Mouse (Mus musculus) liver, embryonic 14.5 days (tissue): ENCODE measurements around the gene Ahr. TPM values are rescaled to one million over a fixed set of nuclear protein-coding genes. Genes with fewer than 3 reads are reported as not detected.

Experiments used
- ATAC-seq: fragments of 200-750 bp; cut with Nextera tagmentation; 2 replicates; pipeline ENCODE4 v1.8.0; 2017; ENCODE audit warnings: moderate number of reproducible peaks, mild to moderate bottlenecking, moderate library complexity; ENCODE audit not compliant: insufficient read depth
- DNase-seq, 3 experiments: peaks; one replicate each; pipeline ENCODE4 v3.0.0-alpha.2; 2012 to 2013; ENCODE audit warnings: low read depth in 3 of 3, low spot score in 3 of 3
- H3K27ac ChIP-seq: fragments of 300-500 bp; sonication (generic); 2 replicates; pipeline ENCODE4 v1.5.1; 2014; ENCODE audit warnings: moderate library complexity, mild to moderate bottlenecking, control low read depth, inconsistent platforms
- H3K27me3 ChIP-seq: fragments of 300-500 bp; sonication (generic); 2 replicates; pipeline ENCODE4 v1.6.1; 2014; ENCODE audit warnings: mild to moderate bottlenecking, low read length, moderate library complexity; ENCODE audit not compliant: control insufficient read depth, insufficient read depth
- H3K36me3 ChIP-seq: fragments of 300-500 bp; sonication (generic); replicated peaks from 2 replicates; pipeline ENCODE4 v1.6.1; 2014; ENCODE audit warnings: low read depth; ENCODE audit not compliant: control insufficient read depth, insufficient read depth
- H3K4me1 ChIP-seq, 2 experiments: fragments of 200-500 bp in 1 of 2; fragments of 300-500 bp in 1 of 2; sonication (generic) in 1 of 2; replicated peaks; 2 replicates each; pipeline ENCODE4 v1.6.1; 2012 to 2014; ENCODE audit warnings: antibody characterized with exemption in 1 of 2, inconsistent platforms in 1 of 2, low read length in 1 of 2; ENCODE audit not compliant: control insufficient read depth in 2 of 2, insufficient read depth in 2 of 2
- H3K4me2 ChIP-seq: fragments of 300-500 bp; sonication (generic); 2 replicates; pipeline ENCODE4 v1.6.1; 2014; ENCODE audit warnings: low read depth, mild to moderate bottlenecking, control low read depth, moderate library complexity
- H3K4me3 ChIP-seq, 2 experiments: fragments of 200-500 bp in 1 of 2; fragments of 300-500 bp in 1 of 2; sonication (generic) in 1 of 2; 2 replicates each; pipeline ENCODE4 v1.5.1; 2012 to 2014; ENCODE audit warnings: low read depth in 2 of 2, low read length in 2 of 2, mild to moderate bottlenecking in 2 of 2, control low read depth in 1 of 2, inconsistent platforms in 1 of 2, moderate library complexity in 1 of 2; ENCODE audit not compliant: insufficient read depth in 1 of 2
- H3K9ac ChIP-seq: fragments of 300-500 bp; sonication (generic); replicated peaks from 2 replicates; pipeline ENCODE4 v1.6.1; 2014; ENCODE audit warnings: mild to moderate bottlenecking, control low read depth, moderate library complexity
- H3K9me3 ChIP-seq: fragments of 300-500 bp; sonication (generic); 2 replicates; pipeline ENCODE4 v1.6.1; 2016; ENCODE audit warnings: low read length, mixed read lengths; ENCODE audit not compliant: control insufficient read depth
- CTCF ChIP-seq: IDR thresholded peaks from 2 replicates; pipeline ENCODE4 v1.5.1; 2016; ENCODE audit warnings: antibody characterized with exemption, low read depth, control low read depth
- EP300 ChIP-seq: IDR thresholded peaks from 2 replicates; pipeline ENCODE4 v1.6.1; 2016; ENCODE audit warnings: antibody characterized with exemption, low read depth
- WGBS: fragments of 180-500 bp; shearing (Covaris S2); extraction: QIAGEN DNeasy Blood & Tissue Kit; methylation state at CpG from one replicate; pipeline ENCODE4 v1.1.7; 2014; ENCODE audit not compliant: insufficient replicate concordance; 5-methylcytosine and 5-hydroxymethylcytosine counted together
- polyA plus RNA-seq, 2 experiments: library from polyadenylated mRNA; depleted of rRNA in 1 of 2; stranded (reverse) in 1 of 2; unstranded in 1 of 2; fragments of >200 nt; fragmentation: Nextera tagmentation in 1 of 2; extraction: Ambion mirVana in 1 of 2; gene quantifications; 2 replicates each; pipeline versions ENCODE4 v1.2.1 to v1.2.3; 2012 to 2014

Gene Ahr
- polyA plus RNA-seq, 2 experiments = 1.5 to 2.4 TPM

DNA sequence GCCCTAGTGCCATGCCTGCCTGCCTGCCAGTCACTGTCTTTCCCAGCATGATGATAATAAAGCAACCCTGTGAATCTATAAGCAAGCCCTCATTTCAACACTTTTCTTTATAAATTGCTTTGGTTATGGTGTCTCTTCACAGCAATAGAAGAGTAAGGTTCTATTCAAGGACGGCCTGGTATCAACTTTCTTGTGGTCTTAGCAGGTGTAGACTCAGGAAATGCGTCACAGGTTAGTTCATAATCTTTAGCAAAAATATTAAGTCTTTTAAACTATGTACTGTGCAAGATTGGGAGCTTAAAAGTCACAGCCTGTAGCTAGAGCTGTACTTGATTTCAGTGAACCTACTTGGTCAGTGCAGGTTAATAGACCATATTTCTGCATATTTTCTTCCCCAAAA, 24.0 kb upstream of the Ahr start:
- Histone ChIP-seq H3K4me3 (no peak overlapping the region), H3K4me1 (no peaks in the 10 kb centered on the region), H3K9me3 (no peaks in the 10 kb centered on the region), H3K27me3 (no peaks in the 10 kb centered on the region), H3K9ac (no peak overlapping the region), H3K4me2 (no peak overlapping the region), H3K27ac (no peak overlapping the region), H3K36me3 (no peaks in the 10 kb centered on the region)
- 51% methylated on average over 2 of the region's 2 CpGs for WGBS
- no peak for ATAC-seq
- no peak for DNase-seq
- TF ChIP-seq CTCF (no peak), EP300 (no peak)

DNA sequence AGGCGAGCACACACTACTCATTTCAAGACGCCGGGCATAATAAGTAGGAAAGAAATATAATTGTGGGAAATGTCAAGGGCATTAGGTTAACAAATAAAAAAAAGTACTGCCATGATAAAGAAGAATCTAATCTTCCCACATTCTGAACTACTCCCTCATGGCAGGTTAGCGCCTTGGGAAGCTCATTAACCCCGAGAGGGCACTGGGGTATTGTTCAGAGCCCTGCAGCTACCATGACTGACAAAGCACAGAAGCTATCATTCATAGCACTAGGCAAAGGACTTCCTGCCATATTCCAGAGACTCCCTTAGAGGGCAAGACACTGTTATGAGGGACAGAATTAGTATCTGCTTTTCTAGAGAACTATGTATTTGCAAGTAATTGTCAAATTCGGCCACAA, 21.1 kb upstream of the Ahr start:
- ATAC-seq (no peak), DNase-seq (no peak)
- Histone ChIP-seq H3K4me1 (no peaks in the 10 kb centered on the region), H3K27ac (no peak overlapping the region), H3K9ac (no peak overlapping the region), H3K4me3 (no peak overlapping the region), H3K27me3 (no peaks in the 10 kb centered on the region), H3K9me3 (no peaks in the 10 kb centered on the region), H3K4me2 (no peak overlapping the region), H3K36me3 (no peaks in the 10 kb centered on the region)
- WGBS = 67% methylated on average over 6 of the region's 6 CpGs
- TF ChIP-seq EP300 = no peak
- TF ChIP-seq CTCF = no peak

DNA sequence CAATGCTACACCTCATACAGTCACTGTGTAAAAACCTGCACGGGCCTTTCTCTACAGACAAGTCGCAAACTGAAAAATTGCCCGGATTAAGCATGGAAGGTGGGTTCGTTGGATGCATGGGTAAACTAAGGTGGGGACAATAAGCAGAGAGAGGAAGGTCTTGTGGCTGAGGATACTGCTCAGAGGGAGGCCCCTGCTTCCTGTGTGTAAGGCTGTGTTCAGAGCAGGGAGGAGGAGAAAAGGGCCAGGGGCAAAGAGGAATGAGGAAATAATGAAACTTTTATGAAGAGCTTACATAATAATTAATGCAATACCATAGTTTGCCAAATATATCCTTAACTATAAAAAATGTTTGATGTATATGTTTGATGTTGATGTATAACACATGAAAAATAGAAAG, 19.5 kb upstream of the Ahr start:
- no peaks in the 10 kb centered on the region for H3K9me3 ChIP-seq
- no peaks in the 10 kb centered on the region for H3K36me3 ChIP-seq
- no peaks in the 10 kb centered on the region for H3K4me1 ChIP-seq
- TF ChIP-seq EP300 (no peak), CTCF (no peak)
- WGBS = 35% methylated on average over 4 of the region's 4 CpGs
- no peak overlapping the region for H3K4me2 ChIP-seq
- ATAC-seq = no peak
- H3K9ac ChIP-seq = no peak overlapping the region
- H3K4me3 ChIP-seq = no peak overlapping the region
- H3K27me3 ChIP-seq = no peaks in the 10 kb centered on the region
- no peak overlapping the region for H3K27ac ChIP-seq
- no peak for DNase-seq

DNA sequence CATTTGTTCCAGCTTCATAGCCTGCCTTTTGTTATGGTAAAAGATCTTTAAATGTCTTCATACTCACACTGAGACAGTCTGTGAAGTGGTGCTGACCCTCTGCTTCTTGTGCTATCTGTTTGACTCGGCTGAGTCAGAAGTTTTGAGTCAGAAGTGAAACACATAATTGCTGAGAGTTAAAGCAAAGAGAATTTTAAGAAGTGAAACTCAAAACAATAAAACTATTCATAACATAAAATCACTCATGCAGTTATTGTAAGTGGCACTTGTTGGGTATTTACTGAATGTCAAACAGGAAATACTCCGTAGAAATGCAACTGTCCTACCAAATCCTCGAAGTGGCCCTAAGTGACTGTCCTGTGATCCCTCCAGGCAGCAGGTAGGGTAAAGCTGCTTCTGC, 18.3 kb upstream of the Ahr start:
- H3K36me3 ChIP-seq = no peaks in the 10 kb centered on the region
- no peaks in the 10 kb centered on the region for H3K4me1 ChIP-seq
- no peak overlapping the region for H3K4me3 ChIP-seq
- H3K27me3 ChIP-seq = no peaks in the 10 kb centered on the region
- no peak overlapping the region for H3K9ac ChIP-seq
- H3K9me3 ChIP-seq = no peaks in the 10 kb centered on the region
- DNase-seq = no peak
- 55% methylated on average over 3 of the region's 3 CpGs for WGBS
- no peak overlapping the region for H3K27ac ChIP-seq
- ATAC-seq = no peak
- no peak overlapping the region for H3K4me2 ChIP-seq
- no peak for TF ChIP-seq EP300
- no peak for TF ChIP-seq CTCF

DNA sequence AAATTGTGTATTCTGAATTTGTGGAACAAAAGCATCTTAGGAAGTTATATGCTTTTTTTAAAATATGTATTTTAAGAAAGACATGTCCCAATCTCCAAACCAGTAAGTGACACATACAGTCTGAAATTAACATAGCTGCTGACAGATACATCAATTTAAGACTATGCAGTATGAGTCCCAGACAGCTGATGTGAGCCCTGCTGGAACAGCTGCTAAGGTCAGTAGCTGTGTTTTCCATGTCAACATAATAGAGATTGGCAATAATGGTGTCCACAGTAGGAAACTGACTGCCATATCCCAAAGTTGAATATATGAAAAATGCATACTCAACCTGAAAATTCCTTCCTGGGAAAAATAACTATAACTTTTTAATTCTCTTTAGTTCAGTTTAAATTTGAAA, 15.5 kb upstream of the Ahr start:
- H3K4me1 ChIP-seq = no peaks in the 10 kb centered on the region
- no peak overlapping the region for H3K4me2 ChIP-seq
- H3K9me3 ChIP-seq = no peaks in the 10 kb centered on the region
- H3K4me3 ChIP-seq = no peak overlapping the region
- TF ChIP-seq EP300 (no peak), CTCF (no peak)
- no peak overlapping the region for H3K27ac ChIP-seq
- no peak for ATAC-seq
- H3K27me3 ChIP-seq = no peaks in the 10 kb centered on the region
- DNase-seq = no peak
- no peaks in the 10 kb centered on the region for H3K36me3 ChIP-seq
- H3K9ac ChIP-seq = no peak overlapping the region

DNA sequence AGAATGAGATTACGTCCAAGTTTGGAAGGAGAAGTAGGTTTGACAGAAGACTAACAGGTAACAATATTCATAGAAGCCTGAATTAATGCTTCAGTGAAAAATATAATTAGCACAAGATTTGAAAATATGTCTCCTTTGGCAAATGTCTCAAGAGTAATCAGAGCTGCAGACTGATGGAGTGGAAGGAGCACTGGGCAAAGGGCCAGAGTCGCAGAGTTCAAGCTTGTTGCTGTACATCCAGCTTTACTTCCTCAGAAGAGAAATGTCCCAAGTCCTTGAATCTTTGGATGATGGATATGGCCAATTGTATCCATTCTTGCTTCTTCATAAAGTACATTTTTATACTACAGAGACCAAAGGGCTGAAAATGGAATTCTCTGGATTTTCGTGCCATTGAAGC, 8.0 kb upstream of the Ahr start:
- no peaks in the 10 kb centered on the region for H3K4me1 ChIP-seq
- no peak overlapping the region for H3K4me2 ChIP-seq
- no peak for TF ChIP-seq CTCF
- no peak for TF ChIP-seq EP300
- DNase-seq (no peak), ATAC-seq (no peak)
- 68% methylated on average over 3 of the region's 3 CpGs for WGBS
- no peaks in the 10 kb centered on the region for H3K27me3 ChIP-seq
- H3K36me3 ChIP-seq = no peaks in the 10 kb centered on the region
- no peak overlapping the region for H3K9ac ChIP-seq
- no peaks in the 10 kb centered on the region for H3K9me3 ChIP-seq
- H3K4me3 ChIP-seq = no peak overlapping the region
- H3K27ac ChIP-seq = no peak overlapping the region
